In the genomic region with DNA sequence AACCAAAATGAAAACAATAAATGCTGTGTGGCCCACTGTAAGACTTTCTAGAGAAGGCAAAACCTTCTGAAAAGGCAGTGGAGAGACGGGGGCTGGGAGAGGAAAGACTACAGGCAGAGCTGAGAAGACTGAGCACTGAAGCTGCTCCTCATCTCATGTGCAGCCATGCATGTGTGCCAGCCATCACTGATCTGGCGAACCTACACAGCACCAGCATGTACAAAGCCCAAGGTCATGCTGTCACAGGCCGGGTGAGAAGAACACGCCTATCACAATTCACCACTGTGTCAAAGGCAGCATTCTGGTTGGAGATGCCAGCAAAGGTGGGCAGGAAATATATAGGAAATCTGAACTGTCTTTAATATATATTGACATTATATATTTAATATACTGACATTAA, we compare ENCODE assay signal across 12 mouse cellular contexts.
"Had no signal": no experiment of that assay in that cellular context is flagged by ENCODE, and none has a peak within 500 bp of the region (broad histone marks: within the 10 kb centered on the region; RNA-seq: fewer than 3 reads in every experiment).

No protein-coding gene starts in this region.

- ATAC-seq: intestine, embryonic 16.5 days had no signal

- DNase-seq: liver, embryonic 13.5 days; lung, adult 18-20 months; midbrain, embryonic 14.5 days; right cerebral cortex, adult 18-20 months; right cerebral cortex, postnatal 25 days; thymus, postnatal 36 days had no signal

- H3K27me3 ChIP-seq: limb, embryonic 15.5 days; liver, embryonic 13.5 days; neural tube, embryonic 15.5 days had no signal

- H3K4me1 ChIP-seq: limb, embryonic 15.5 days had no signal

- H3K36me3 ChIP-seq: neural tube, embryonic 15.5 days had no signal

- H3K27ac ChIP-seq: kidney, postnatal 0 days; limb, embryonic 15.5 days; liver, embryonic 13.5 days; midbrain, embryonic 10.5 days; neural tube, embryonic 15.5 days had no signal

- H3K4me2 ChIP-seq: limb, embryonic 15.5 days; liver, embryonic 13.5 days; neural tube, embryonic 15.5 days had no signal

- H3K4me3 ChIP-seq: limb, embryonic 15.5 days; liver, embryonic 13.5 days; midbrain, embryonic 10.5 days; myocyte; neural tube, embryonic 15.5 days had no signal

- H3K9me3 ChIP-seq: limb, embryonic 15.5 days; liver, embryonic 13.5 days; midbrain, embryonic 10.5 days; neural tube, embryonic 15.5 days had no signal

- H3K9ac ChIP-seq: limb, embryonic 15.5 days; liver, embryonic 13.5 days; neural tube, embryonic 15.5 days had no signal
